Mouse (Mus musculus) adrenal gland (tissue): ENCODE measurements at regions not wholly inside any gene's neighbourhood (a gene's known extent, or its start where the extent isn't known, plus 50 kb on each side); places are given as distances from the start of the nearest gene placed in this dataset.
"Not testable (repeated sequence)": the region's sequence is repeated elsewhere in the genome, so short reads cannot be mapped to it uniquely, and the experiment has no call there.

Experiments used
- intact Hi-C: fragments of 180-260 bp; cut with DNase I; formaldehyde crosslinking; loops from one replicate; pipeline ENCODE4 v1.15.1; 2025

DNA sequence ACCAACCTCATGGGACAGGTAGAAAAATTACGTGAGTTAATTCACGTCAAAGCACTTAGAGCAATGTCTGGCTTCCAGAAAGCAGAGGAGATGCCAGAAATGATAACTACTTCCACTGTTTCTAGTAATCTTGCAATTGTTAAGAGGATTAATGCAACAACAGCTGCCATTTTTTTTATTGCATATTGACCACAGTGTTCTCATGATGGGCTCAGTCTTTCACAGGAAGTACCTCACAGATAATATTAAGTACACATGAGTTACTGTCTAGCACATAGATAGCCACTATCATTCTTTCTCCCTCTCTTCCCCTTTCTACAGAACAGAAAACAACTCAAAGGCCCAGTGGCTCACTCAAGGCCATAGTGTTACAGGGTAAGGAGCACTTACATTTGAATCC, 104.8 kb upstream of the Abca1 start:
- intact Hi-C loops = loop anchor here (2.0 to 5.0 kb wide), 3 partner anchors 73 to 106 kb away; partner anchors contain the start of gene Abca1

DNA sequence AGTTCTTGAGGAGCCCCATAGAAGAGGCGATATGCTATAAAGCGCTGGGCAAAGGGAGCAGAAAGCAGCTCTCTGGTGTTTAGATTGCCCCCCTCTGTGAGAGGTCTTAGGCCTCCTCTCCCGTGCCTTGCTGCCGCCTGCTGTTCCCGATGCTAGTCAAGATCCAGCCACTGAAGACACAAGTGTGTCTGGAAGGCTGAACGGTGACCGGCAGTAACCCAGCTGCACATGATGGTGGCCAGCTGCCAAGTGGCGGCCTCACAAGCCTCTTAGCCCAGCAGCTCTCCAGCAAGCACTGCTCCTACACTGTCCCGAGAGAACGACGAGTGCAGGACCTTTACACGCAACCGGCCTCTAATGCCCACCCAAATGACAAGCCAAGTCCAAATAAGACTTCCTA, 104.1 kb upstream of the Abca1 start:
- intact Hi-C loops = loop anchor here (2.0 to 5.0 kb wide), 3 partner anchors 74 to 105 kb away; partner anchors contain the start of gene Abca1

DNA sequence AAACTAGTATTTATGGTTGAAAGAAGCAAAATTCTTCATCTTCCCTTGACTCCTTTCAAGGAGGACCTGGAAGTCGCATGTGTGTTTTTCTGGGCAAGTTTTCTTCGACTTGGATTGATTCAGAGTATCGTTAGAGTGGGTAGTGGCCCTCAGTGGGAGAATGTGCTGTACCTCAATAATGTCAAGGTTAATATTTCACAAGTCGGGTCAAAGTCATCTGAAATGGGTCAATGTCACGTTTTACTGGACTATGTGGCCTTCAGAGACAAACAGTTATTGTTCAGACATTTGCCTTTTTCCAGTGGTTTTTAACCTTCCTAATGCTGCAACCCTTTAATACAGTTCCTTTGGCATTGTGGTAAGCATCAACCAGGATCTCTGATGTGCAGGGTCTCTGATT, 102.8 kb upstream of the Abca1 start:
- intact Hi-C loops = loop anchor here (5.0 kb wide), 2 partner anchors 75 to 90 kb away; no protein-coding TSS in a partner anchor

DNA sequence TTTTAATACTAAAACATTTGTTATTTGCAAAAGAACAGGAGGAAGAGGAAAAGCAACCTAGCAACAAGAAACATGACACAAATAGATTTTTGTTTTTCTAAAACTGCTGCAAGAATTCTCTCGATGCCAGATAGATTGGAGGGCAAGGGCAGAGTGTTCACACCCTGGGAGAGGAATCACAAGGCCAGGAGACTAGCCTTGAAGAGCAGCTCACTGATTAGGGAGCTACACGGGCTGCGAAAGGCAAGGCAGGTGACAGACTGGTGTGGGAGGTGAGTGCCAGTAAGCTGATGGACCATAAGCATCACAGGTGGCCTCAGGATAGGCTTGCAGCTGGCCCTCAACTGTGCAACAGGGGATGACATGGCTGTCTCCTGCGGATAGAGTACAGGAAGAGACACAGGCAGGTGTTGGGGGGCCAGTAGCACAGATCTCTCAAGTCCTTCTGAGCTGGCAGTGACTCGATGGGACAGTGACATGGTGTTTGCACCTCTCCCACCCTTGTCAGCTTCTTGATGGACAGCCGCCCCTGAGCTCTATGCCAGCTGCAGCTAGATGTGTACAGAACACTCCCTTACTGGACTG, 102.0 kb upstream of the Abca1 start:
- intact Hi-C loops = loop anchor here (5.0 kb wide), 2 partner anchors 76 to 91 kb away; no protein-coding TSS in a partner anchor

DNA sequence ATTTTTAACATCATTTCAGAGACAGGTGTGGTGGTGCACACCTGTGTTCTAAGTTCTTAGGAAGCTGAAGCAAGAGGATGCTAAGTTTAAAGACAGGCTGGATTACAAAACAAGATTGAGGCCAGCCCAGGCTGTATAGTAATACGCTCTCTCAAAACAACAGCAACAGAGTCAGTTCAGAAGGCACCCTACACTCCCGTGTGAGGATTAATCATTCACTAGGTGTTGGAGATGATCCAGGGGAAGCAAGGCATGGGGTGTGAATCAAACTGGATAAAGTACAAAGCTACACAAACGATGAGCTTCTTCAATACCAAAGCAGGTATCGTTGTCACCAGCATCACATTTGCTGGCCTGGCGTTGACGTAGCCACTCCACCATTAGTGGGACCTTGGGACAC, 99.3 kb upstream of the Abca1 start:
- intact Hi-C loops = loop anchor here (5.0 kb wide), 1 partner anchor 42 kb away; no protein-coding TSS in a partner anchor

DNA sequence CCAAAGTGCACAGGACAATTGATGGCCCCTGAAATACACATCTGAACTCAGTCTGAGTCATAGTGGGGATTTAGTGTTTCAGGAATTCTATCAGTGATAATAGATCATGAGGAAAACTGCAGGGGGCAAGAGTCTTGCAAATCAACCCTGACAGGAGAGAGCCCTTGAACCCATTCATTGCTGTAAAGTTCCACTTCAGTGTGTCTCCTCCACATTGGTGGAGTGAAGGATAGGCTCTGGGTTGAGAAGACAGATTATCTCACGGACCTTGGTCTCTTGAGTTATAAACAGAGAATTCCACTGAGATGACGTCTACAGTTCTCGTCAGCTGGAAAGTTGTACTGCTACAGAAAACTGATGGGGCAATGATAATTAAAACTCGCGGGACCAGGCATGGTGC, 97.3 kb upstream of the Abca1 start:
- intact Hi-C loops = loop anchor here (1.0 to 5.0 kb wide), 2 partner anchors 30 to 40 kb away; no protein-coding TSS in a partner anchor

DNA sequence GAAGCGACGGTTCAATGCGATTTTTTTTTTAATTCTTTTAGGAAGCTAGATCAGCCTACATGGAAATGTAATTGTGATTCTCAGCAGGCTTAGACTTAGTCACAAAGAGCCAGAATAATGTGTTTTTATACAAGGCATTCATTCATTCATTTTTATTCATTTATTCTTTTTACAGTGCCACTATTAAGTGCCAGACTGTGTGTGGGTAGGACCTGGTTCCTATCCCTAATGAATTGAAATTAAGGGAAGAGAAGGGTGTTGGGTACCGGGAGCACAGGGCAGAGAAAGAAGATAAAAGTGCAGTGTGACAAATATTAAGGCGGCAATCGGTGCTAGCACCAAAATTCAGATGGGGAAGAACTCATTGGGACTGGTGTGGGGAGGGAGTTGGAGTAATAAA, 94.8 kb upstream of the Abca1 start:
- intact Hi-C loops = no loop called here

DNA sequence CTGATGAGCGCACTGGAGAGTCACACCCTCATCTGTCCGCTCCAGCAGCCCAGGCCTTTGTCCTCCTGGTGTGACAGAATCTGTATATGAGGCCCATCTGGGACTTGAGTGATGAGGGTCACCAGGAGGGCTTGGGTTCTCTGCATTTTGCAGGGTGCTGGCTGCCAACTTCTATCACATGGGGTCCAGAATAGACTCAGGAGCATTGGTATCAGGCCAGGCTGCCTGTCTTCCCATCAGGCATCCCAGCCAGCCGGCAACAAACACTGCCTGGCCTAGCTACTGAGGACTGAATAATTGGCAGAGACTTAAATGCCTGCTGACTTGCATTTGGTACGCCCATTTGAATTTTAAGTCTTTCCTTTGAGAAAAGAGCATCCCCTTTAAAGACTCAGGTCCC, 94.0 kb upstream of the Abca1 start:
- intact Hi-C loops = no loop called here

DNA sequence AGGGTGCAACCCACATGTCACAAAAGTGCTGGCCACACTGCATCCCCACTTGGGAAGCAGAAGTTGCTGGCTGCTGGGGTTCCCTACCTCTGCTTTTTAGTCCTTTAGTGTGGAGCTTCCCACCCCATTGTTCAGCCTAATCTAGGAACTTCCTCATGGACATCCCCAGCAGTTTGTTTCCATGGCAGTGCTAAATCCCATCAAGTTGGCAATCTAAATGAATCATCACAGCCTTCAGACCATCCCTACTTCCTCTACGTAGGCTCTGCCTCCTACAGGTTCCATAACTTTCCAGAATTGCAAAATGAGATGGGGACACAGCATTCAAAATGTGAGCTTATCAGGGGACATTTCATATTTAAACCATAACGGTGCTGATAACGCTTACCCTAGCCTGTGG, 90.6 kb upstream of the Abca1 start:
- intact Hi-C loops = no loop called here

DNA sequence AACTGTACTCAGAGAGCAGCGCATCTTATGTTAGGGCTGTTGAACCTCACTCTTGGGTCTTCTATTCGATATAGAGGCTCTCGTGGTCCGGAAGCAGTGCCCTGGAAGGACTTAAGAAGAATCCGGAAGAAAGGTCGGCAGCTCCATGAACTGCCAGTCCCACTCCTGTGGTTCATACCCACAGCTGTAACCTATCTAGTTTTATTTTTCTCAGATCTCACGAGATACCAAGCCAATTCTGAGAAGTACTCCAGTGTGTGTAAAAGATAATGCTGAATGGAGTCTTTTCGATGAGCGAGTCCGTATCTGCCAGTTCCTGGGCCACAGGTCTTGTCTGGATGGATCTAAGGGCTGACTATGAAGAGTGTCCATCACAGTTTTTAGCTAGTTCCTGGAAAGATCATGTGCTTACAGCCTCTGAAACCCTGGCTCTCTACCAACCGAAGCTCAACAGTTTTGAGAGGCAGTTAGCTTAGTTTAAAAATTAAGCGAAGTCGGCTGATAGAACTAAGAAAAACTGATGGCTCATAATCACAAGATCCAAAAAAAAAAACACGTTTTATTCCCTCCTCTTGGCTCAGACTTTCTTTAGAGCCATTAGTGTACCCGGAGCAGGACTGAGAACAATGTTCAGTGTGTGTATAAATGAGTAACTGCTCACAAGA, 86.5 kb upstream of the Abca1 start:
- intact Hi-C loops = no loop called here

DNA sequence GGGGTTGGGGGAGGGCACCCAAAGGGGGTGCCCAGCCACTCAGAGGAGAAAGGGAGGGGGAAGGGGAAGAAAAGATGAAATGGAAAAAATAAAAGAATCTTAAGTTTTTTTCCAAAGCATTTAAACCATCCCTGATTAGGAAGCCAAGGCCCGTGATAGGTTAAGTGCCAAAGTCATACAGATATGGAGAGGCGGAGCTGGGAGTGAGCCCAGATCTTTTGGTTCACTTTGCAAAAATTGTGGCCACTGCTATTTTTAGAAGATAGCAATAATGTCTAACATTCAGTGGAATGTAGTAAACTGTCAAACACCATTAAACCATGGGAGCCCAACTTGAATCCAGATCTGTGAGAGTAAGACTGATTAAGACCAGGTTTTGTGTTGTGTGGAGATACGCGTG, 85.9 kb upstream of the Abca1 start:
- intact Hi-C loops = no loop called here

DNA sequence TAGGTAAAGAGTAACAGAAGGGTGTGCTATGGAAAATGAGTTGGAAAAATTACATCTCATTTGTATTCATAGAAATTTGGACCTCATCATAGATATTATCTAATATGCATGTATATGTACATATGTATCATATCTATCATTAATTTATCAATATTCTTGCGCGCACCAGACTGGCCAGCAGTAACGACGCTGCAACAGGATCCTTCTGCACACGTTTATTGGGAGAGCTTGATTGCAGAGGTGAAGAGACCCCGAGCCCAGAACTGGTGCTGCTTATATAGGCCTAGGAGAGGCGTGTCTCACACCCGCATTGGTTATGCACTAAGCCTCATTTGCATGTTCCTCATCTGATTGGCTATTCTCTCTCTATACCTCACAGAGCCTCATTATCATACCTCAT, 83.8 kb upstream of the Abca1 start:
- intact Hi-C loops = not testable (repeated sequence)

DNA sequence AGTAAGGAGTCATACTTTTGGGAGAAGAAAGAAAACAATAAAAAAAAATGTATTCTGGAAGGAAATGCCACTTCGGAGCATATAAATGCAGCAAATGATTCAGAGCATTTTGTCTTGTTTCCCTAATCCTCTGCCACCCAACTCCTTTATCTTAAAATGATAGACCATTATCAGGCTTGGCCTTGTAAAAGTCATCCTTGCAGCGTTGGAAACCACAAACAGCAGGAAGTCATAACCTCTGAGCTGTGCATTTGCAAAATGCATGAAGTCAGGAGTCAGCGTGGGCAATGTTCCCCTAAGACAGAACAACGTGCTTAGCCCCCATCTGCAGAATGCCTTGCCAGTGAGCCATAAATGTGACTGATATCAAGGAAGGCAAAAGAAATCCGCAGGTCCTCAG, 80.2 kb upstream of the Abca1 start:
- intact Hi-C loops = no loop called here

DNA sequence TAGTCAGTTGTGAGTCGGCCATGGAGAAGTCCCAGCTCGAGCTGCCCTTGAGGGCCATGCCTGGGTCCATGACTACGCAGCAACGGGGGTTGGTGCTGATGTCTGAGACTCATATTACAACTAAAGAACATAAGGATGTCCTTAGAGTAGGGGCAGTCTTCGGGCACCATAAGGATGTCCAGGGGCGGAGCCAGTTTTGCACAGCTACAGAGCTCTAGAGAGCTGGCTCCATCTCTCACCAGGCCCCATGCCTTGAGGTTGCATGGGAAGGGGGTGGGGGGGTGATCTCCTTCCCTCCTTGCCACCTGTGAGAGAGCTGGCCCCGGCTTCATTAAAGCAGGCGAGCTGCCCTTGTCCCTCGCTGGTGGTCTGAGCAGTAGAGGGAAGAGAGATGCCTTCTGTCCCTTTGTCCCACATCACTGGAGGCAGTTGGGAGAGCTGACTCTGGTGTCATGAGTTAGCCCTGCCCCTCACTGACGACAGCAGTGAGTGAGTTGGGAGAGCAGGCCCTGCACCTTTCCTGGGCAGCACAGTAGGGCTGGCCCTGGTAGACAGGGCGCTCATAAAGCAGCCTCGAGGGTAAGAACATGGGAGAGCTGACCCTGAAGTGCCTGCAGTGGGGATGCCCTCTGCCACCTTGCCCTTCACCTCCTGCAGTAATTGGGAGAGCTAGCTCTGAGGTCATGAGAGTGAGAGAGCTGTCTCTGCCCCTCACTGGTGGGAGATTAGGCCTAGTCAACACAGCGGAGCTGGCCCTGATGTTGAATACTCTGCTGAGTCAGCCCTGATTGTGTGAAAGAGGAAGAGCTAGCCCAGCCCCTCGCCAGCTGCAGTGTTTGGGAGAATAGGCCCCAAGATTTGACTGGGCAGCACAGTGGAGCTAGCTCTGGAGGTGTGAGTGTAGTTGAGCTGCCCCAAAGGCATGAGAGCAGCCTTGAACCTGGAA, 78.9 kb upstream of the Abca1 start:
- intact Hi-C loops = no loop called here

DNA sequence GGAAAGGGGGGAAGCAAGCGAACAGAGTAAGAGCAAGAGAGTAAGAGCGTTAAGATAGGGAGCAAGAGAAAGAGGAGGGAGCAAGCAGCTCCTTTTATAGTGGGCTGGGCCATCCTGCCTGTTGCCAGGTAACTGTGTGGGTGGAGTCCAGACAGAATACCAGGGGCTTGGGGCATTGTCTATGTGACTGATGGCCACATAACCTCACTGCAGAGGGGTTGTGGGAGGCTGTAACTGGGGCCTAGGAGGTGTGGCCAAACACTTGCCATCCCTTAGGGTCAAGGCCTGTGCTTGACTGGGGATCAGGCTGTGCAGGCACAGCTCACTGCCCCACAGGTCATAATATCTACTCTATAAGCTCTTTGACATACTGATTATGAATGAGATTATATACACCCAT, 76.2 kb upstream of the Abca1 start:
- intact Hi-C loops = no loop called here

DNA sequence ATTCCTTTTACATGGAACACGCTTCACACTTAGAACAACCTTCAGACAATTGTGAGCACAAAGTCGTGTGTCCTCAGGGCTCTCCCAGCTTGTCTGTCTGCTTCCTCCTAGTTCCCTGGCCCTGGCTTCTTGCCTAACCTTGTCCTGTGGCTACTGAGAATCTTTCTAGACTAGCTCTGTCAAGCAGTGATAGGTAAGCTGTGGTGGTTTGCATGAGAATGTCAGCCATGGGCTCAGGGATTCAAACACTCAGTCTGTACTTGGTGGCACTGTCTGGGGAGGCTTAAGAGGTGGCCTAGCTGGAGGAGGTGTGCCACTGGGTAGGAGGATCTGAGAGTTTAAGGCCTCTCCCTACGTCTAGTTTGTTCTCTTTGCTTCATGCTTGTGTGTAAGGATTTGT, 72.7 kb upstream of the Abca1 start:
- intact Hi-C loops = no loop called here

DNA sequence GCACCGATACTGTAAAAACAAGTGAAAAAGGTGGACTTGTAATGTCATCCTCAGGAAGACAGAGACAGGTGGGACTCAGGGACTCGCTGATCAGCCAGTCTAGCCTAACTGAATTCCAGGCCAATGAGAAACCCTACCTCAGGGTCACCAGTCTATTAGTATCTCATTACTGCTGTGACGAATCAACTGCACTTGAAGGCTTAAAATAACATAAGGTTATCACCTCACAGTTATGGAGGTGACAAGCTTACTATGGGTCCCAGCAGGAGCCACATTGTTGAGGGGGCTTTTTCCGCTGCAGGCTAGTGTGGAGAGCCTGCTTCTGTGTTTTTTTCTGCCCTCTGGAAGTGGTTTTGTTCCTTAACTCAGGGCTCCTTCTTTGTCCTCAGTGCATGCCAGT, 72.2 kb upstream of the Abca1 start:
- intact Hi-C loops = no loop called here

DNA sequence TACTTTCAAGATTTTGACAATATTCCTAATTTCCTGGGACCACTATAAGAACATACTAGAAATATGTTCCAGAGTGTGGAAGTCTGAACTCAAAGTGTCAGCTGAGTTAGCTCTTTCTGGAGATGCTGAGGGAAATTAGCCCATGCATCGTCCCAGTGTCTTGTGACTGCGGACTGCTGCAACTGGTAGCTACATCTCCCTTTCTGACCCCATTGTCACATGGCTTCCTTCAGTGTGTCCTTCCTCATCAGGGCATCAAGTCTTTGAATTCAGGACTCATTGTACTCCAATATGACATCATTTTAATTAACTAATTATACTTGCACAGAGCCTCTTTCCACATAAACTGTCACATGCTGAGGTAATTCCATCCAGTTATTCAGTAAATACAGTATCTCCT, 71.4 kb upstream of the Abca1 start:
- intact Hi-C loops = no loop called here

DNA sequence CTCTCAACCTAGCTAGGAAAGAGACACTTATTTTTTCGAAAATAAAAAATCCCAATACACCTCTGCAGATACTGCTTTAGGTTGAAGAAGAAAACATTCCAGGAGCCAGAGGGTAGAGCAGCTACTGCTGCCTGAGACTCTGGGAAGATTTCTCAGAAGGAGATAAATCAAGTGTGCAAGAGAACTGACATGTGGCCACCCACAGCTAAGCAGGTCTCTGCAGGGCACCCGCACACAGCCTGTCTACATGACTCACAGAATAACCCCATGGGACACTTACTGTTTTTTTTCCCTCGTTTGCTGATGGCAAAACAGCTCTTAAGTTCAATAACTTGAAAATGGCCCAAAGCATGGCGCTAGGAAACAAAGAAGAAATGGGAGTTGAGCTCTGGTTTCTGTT, 68.7 kb upstream of the Abca1 start:
- intact Hi-C loops = no loop called here

DNA sequence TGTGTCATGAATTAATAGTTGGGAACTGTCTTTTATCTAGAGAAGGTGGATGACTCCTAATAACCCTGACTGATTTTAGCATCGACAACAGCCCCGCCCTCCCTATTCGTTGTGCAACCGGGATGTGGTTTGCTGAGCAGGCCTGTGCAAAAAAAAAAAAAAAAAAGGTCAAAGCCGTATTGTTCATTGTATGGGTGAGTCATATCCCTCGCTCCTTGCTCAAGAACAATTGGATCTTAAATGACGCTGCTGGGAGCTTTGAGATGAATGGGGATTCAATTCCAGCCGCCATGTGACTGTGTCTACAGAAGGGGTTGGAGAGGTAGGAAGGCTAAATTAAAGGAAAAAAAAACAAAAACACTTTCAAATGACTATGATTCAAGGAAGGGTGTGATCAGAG, 68.1 kb upstream of the Abca1 start:
- intact Hi-C loops = loop anchor here (1.0 kb wide), 1 partner anchor 30 kb away; no protein-coding TSS in a partner anchor

DNA sequence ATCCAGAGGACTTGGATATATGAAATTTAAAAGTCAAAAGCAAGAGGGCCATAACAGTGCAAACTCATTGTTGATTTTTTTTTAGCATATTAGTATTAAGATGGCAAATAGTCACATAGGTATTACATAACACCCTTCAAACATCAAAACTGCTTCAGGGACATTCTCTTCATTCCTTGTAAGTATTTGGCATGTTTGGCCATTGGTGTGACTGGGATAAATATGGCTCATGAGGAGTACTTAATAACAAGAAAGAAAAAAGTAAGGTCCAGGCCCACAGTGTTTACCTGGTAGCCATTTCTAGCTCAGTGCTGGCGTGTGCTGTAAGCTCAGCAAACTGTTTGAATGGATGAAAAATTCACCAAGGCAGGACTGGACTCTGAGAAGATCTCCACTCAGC, 67.4 kb upstream of the Abca1 start:
- intact Hi-C loops = loop anchor here (1.0 kb wide), 1 partner anchor 30 kb away; no protein-coding TSS in a partner anchor

DNA sequence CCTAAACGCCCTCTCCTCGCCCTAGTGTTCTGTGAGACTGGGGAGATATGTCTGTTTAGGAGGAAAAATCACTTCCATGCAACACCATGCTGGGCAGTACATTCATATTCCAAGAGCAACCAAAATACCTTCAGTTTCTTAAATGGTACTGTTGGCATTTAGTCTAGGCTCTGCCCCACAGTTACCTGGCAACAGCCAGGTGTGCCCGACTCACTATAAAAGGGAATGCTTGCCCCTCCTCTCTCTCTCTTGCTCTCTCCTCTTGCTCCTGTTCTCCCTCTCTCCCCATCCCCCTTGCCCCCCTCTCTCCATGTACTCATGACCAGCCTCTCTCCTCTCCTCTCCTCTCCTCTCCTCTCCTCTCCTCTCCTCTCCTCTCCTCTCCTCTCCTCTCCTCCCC, 66.7 kb upstream of the Abca1 start:
- intact Hi-C loops = no loop called here
